Mouse (Mus musculus): Measurements from ENCODE around the gene Tmem50b. TPM values are rescaled to one million over a fixed set of nuclear protein-coding genes. Genes with fewer than 3 reads are reported as not detected.

The Tmem50b gene
- polyA plus RNA-seq, 1 experiment from 2014 or later = 57.4 TPM

GRCm38 (mm10) chr16:91564580-91565291 lies 32.9 kb downstream of the Tmem50b start:
- Histone ChIP-seq H3K4me2 (no peak overlapping the region), H3K27me3 (replicated peaks) (no peaks in the 10 kb centered on the region), H3K27ac (ENCODE audit: poor library complexity, severe bottlenecking) (no peak overlapping the region), H3K36me3 (peaks cover 42% of the 10 kb centered on the region), H3K9ac (no peak overlapping the region), H3K4me3 (no peak overlapping the region), H3K4me1 (replicated peaks) (0 out of 2 replicates have a peak, but pooled peaks cover 6% of the 10 kb centered on the region), H3K9me3 (replicated peaks) (no peaks in the 10 kb centered on the region)
- ATAC-seq (ENCODE audit: insufficient number of reproducible peaks, low FRiP score) = no peak
- WGBS = 74% methylated on average over 4 of the region's 4 CpGs

GRCm38 (mm10) chr16:91561541-91562457 lies 35.8 kb downstream of the Tmem50b start:
- Histone ChIP-seq H3K4me3 (no peak overlapping the region), H3K4me2 (no peak overlapping the region), H3K36me3 (peaks cover 68% of the 10 kb centered on the region), H3K9me3 (replicated peaks) (no peaks in the 10 kb centered on the region), H3K27ac (ENCODE audit: poor library complexity, severe bottlenecking) (no peak overlapping the region), H3K27me3 (replicated peaks) (no peaks in the 10 kb centered on the region), H3K9ac (no peak overlapping the region), H3K4me1 (replicated peaks) (0 out of 2 replicates have a peak, but pooled peaks cover 6% of the 10 kb centered on the region)
- WGBS = 71% methylated on average over 38 of the region's 38 CpGs
- no peak for ATAC-seq (ENCODE audit: insufficient number of reproducible peaks, low FRiP score)

- no peak for ATAC-seq (ENCODE audit: insufficient number of reproducible peaks, low FRiP score)
- H3K4me1 ChIP-seq (replicated peaks) = peaks cover 3% of the 10 kb centered on the region; the same call in 1 of the 2 replicates
- no peak overlapping the region for H3K27ac ChIP-seq (ENCODE audit: poor library complexity, severe bottlenecking)
- no peaks in the 10 kb centered on the region for H3K27me3 ChIP-seq (replicated peaks)
- no peak overlapping the region for H3K4me2 ChIP-seq
- peaks cover 74% of the 10 kb centered on the region for H3K36me3 ChIP-seq
- H3K9ac ChIP-seq = no peak overlapping the region
- no peak overlapping the region for H3K4me3 ChIP-seq
- WGBS = 50% methylated on average over 9 of the region's 9 CpGs
- no peaks in the 10 kb centered on the region for H3K9me3 ChIP-seq (replicated peaks)
Observed at GRCm38 (mm10) chr16:91561099-91561498, 36.5 kb downstream of the Tmem50b start.

GRCm38 (mm10) chr16:91557693-91558092 lies 39.9 kb downstream of the Tmem50b start:
- Histone ChIP-seq H3K4me3 (no peak overlapping the region), H3K27me3 (replicated peaks) (no peaks in the 10 kb centered on the region), H3K9me3 (replicated peaks) (no peaks in the 10 kb centered on the region), H3K27ac (ENCODE audit: poor library complexity, severe bottlenecking) (no peak overlapping the region), H3K9ac (no peak overlapping the region), H3K4me2 (no peak overlapping the region), H3K4me1 (replicated peaks) (peaks cover 34% of the 10 kb centered on the region), H3K36me3 (peaks cover 70% of the 10 kb centered on the region)
- 86% methylated on average over 15 of the region's 15 CpGs for WGBS
- ATAC-seq (ENCODE audit: insufficient number of reproducible peaks, low FRiP score) = no peak

GRCm38 (mm10) chr16:91557214-91557613 lies 40.4 kb downstream of the Tmem50b start:
- Histone ChIP-seq H3K36me3 (peaks cover 68% of the 10 kb centered on the region), H3K9ac (no peak overlapping the region), H3K9me3 (replicated peaks) (no peaks in the 10 kb centered on the region), H3K27ac (ENCODE audit: poor library complexity, severe bottlenecking) (no peak overlapping the region), H3K4me1 (replicated peaks) (peaks cover 38% of the 10 kb centered on the region), H3K4me2 (no peak overlapping the region), H3K4me3 (no peak overlapping the region), H3K27me3 (replicated peaks) (no peaks in the 10 kb centered on the region)
- ATAC-seq (ENCODE audit: insufficient number of reproducible peaks, low FRiP score) = no peak
- 91% methylated on average over 7 of the region's 7 CpGs for WGBS

GRCm38 (mm10) chr16:91556659-91557058 lies 40.9 kb downstream of the Tmem50b start:
- 84% methylated on average over 15 of the region's 15 CpGs for WGBS
- no peak overlapping the region for H3K4me3 ChIP-seq
- H3K27ac ChIP-seq (ENCODE audit: poor library complexity, severe bottlenecking) = no peak overlapping the region
- no peak for ATAC-seq (ENCODE audit: insufficient number of reproducible peaks, low FRiP score)
- no peak overlapping the region for H3K4me2 ChIP-seq
- H3K9ac ChIP-seq = no peak overlapping the region
- no peaks in the 10 kb centered on the region for H3K9me3 ChIP-seq (replicated peaks)
- H3K36me3 ChIP-seq = peaks cover 62% of the 10 kb centered on the region
- no peaks in the 10 kb centered on the region for H3K27me3 ChIP-seq (replicated peaks)
- H3K4me1 ChIP-seq (replicated peaks) = peaks cover 43% of the 10 kb centered on the region

GRCm38 (mm10) chr16:91555017-91555605 lies 42.5 kb downstream of the Tmem50b start:
- H3K9me3 ChIP-seq (replicated peaks) = no peaks in the 10 kb centered on the region
- no peaks in the 10 kb centered on the region for H3K27me3 ChIP-seq (replicated peaks)
- no peak overlapping the region for H3K9ac ChIP-seq
- peak overlapping the region; percentile 22; the same call in 1 of the 2 replicates for H3K27ac ChIP-seq (ENCODE audit: poor library complexity, severe bottlenecking)
- H3K4me3 ChIP-seq = no peak overlapping the region
- ATAC-seq (ENCODE audit: insufficient number of reproducible peaks, low FRiP score) = no peak
- H3K4me2 ChIP-seq = no peak overlapping the region
- WGBS = 70% methylated on average over 8 of the region's 8 CpGs
- peaks cover 52% of the 10 kb centered on the region for H3K36me3 ChIP-seq
- peaks cover 54% of the 10 kb centered on the region for H3K4me1 ChIP-seq (replicated peaks)

GRCm38 (mm10) chr16:91553625-91554024 lies 44.0 kb downstream of the Tmem50b start:
- Histone ChIP-seq H3K4me1 (replicated peaks) (peaks cover 69% of the 10 kb centered on the region), H3K4me2 (peak overlapping the region; percentile 39), H3K9ac (no peak overlapping the region; the same call in 1 of the 2 replicates), H3K27me3 (replicated peaks) (no peaks in the 10 kb centered on the region), H3K36me3 (peaks cover 43% of the 10 kb centered on the region), H3K4me3 (no peak overlapping the region), H3K27ac (ENCODE audit: poor library complexity, severe bottlenecking) (no peak overlapping the region), H3K9me3 (replicated peaks) (no peaks in the 10 kb centered on the region)
- 34% methylated on average over 12 of the region's 12 CpGs for WGBS
- ATAC-seq (ENCODE audit: insufficient number of reproducible peaks, low FRiP score) = no peak

- 31% methylated on average over 9 of the region's 9 CpGs for WGBS
- H3K27ac ChIP-seq (ENCODE audit: poor library complexity, severe bottlenecking) = 0 out of 2 replicates have a peak overlapping the region, but pooled peaks have one; percentile 75
Observed at GRCm38 (mm10) chr16:91552072-91552471, 45.5 kb downstream of the Tmem50b start.

GRCm38 (mm10) chr16:91551081-91551524 lies 46.5 kb downstream of the Tmem50b start:
- 18% methylated on average over 10 of the region's 10 CpGs for WGBS
- Histone ChIP-seq H3K27ac (ENCODE audit: poor library complexity, severe bottlenecking) (peak overlapping the region; percentile 75), H3K9me3 (replicated peaks) (no peaks in the 10 kb centered on the region), H3K9ac (peak overlapping the region; percentile 42), H3K36me3 (peaks cover 20% of the 10 kb centered on the region), H3K4me2 (peak overlapping the region; percentile 48), H3K4me1 (replicated peaks) (peaks cover 82% of the 10 kb centered on the region), H3K27me3 (replicated peaks) (no peaks in the 10 kb centered on the region), H3K4me3 (no peak overlapping the region)
- 0 out of 2 replicates have a peak, but pooled peaks have one; percentile 43 for ATAC-seq (ENCODE audit: insufficient number of reproducible peaks, low FRiP score)

More at GRCm38 (mm10) chr16:91552072-91552471, 45.5 kb downstream of the Tmem50b start:
- peaks cover 78% of the 10 kb centered on the region for H3K4me1 ChIP-seq (replicated peaks)
- no peaks in the 10 kb centered on the region for H3K9me3 ChIP-seq (replicated peaks)
- H3K9ac ChIP-seq = no peak overlapping the region
- no peaks in the 10 kb centered on the region for H3K27me3 ChIP-seq (replicated peaks)
- no peak overlapping the region for H3K4me3 ChIP-seq
- peak overlapping the region; percentile 16; the same call in 1 of the 2 replicates for H3K4me2 ChIP-seq
- peaks cover 29% of the 10 kb centered on the region for H3K36me3 ChIP-seq
- ATAC-seq (ENCODE audit: insufficient number of reproducible peaks, low FRiP score) = no peak
